Comparison of ENCODE assay signal across 8 mouse cellular contexts in genomic region chr14:13770686-13771085, GRCm38 (mm10).
A peak's percentile ranks its signal among the peaks of the same experiment; 100 is the strongest.
DNase-seq lines count a peak whose midpoint lies in the region; ATAC-seq and TF ChIP-seq lines count a peak whose summit lies in the region.

No protein-coding gene starts in this region.

- no peaks in the 10 kb centered on the region for H3K36me3 ChIP-seq in lung, embryonic 15.5 days
- no peaks in the 10 kb centered on the region for H3K36me3 ChIP-seq in forebrain, embryonic 14.5 days (ENCODE audit: control insufficient read depth, insufficient read depth, low read length)
- no peaks in the 10 kb centered on the region for H3K36me3 ChIP-seq in limb, embryonic 12.5 days
- no peaks in the 10 kb centered on the region for H3K36me3 ChIP-seq in kidney, adult 2 months (ENCODE audit: control insufficient read depth, insufficient read depth, low read length)

- intact Hi-C loops in gastrocnemius, adult 2 months (cut with DNase I) = no loop called here

- no peak overlapping the region for H3K4me2 ChIP-seq in lung, embryonic 15.5 days
- H3K4me2 ChIP-seq in forebrain, embryonic 14.5 days (ENCODE audit: low read length) = no peak overlapping the region
- H3K4me2 ChIP-seq in limb, embryonic 12.5 days = no peak overlapping the region

- TF ChIP-seq POLR2A in kidney, adult 2 months (IDR thresholded peaks at IDR 0.05; ENCODE audit: low read depth, low read length) = no peak

- no peaks in the 10 kb centered on the region for H3K9me3 ChIP-seq in lung, embryonic 15.5 days
- no peaks in the 10 kb centered on the region for H3K9me3 ChIP-seq in forebrain, embryonic 14.5 days (replicated peaks; ENCODE audit: control insufficient read depth, low read length)
- no peaks in the 10 kb centered on the region for H3K9me3 ChIP-seq in limb, embryonic 12.5 days

- DNase-seq in lung, postnatal 14 days = no peak
- DNase-seq in forebrain, embryonic 14.5 days (ENCODE audit: low spot score) = peak; percentile 80
- peak; percentile 16 for DNase-seq in right cerebral cortex, postnatal 25 days
- DNase-seq in gastrocnemius, adult 2 months = no peak
- DNase-seq in kidney, adult 2 months = no peak

- H3K9ac ChIP-seq in lung, embryonic 15.5 days = no peak overlapping the region
- H3K9ac ChIP-seq in forebrain, embryonic 14.5 days (ENCODE audit: low read length) = no peak overlapping the region
- H3K9ac ChIP-seq in limb, embryonic 12.5 days (replicated peaks) = no peak overlapping the region

- WGBS in lung, embryonic 15.5 days = 0% methylated on average over 1 of the region's 1 CpGs
- 0% methylated on average over 1 of the region's 1 CpGs for WGBS in forebrain, embryonic 14.5 days
- WGBS in limb, embryonic 12.5 days = 6% methylated on average over 1 of the region's 1 CpGs
- 0% methylated on average over 1 of the region's 1 CpGs for WGBS in kidney, adult 2 months

- no peak for TF ChIP-seq CTCF in gastrocnemius, adult 2 months (IDR thresholded peaks at IDR 0.05)
- TF ChIP-seq CTCF in kidney, adult 2 months (conservative IDR thresholded peaks at IDR 0.05; ENCODE audit: insufficient read depth, insufficient read length, low read depth, low read length) = no peak

- H3K27ac ChIP-seq in lung, embryonic 15.5 days = no peak overlapping the region
- peak overlapping the region; percentile 58; the same call in 1 of the 2 replicates for H3K27ac ChIP-seq in forebrain, embryonic 14.5 days (ENCODE audit: low read depth, low read length)
- H3K27ac ChIP-seq in limb, embryonic 12.5 days = peak overlapping the region; percentile 59
- no peak overlapping the region for H3K27ac ChIP-seq in gastrocnemius, adult 2 months
- no peak overlapping the region for H3K27ac ChIP-seq in kidney, adult 2 months (ENCODE audit: insufficient read depth, low read depth, low read length)

- no peaks in the 10 kb centered on the region for H3K27me3 ChIP-seq in lung, embryonic 15.5 days
- no peaks in the 10 kb centered on the region for H3K27me3 ChIP-seq in forebrain, embryonic 14.5 days (replicated peaks; ENCODE audit: control insufficient read depth, insufficient read depth, low read length)
- H3K27me3 ChIP-seq in limb, embryonic 12.5 days = no peaks in the 10 kb centered on the region
- H3K27me3 ChIP-seq in kidney, adult 2 months (replicated peaks; ENCODE audit: control insufficient read depth, insufficient read depth, low read length) = no peaks in the 10 kb centered on the region

- peaks cover 13% of the 10 kb centered on the region; the same call in 1 of the 2 replicates for H3K4me1 ChIP-seq in lung, embryonic 15.5 days
- H3K4me1 ChIP-seq in forebrain, embryonic 14.5 days (ENCODE audit: control insufficient read depth, insufficient read depth, low read length) = peaks cover 12% of the 10 kb centered on the region
- H3K4me1 ChIP-seq in limb, embryonic 12.5 days (replicated peaks) = peaks cover 13% of the 10 kb centered on the region
- H3K4me1 ChIP-seq in kidney, adult 2 months (ENCODE audit: control insufficient read depth, insufficient read depth, low read length) = no peaks in the 10 kb centered on the region

- no peak overlapping the region for H3K4me3 ChIP-seq in lung, embryonic 15.5 days
- no peak overlapping the region for H3K4me3 ChIP-seq in forebrain, embryonic 14.5 days (ENCODE audit: low read depth, low read length)
- H3K4me3 ChIP-seq in limb, embryonic 12.5 days (replicated peaks) = no peak overlapping the region
- H3K4me3 ChIP-seq in gastrocnemius, adult 2 months = no peak overlapping the region
- no peak overlapping the region for H3K4me3 ChIP-seq in kidney, adult 2 months (ENCODE audit: insufficient read depth, low read depth, low read length)

- ATAC-seq in lung, embryonic 15.5 days (ENCODE audit: borderline replicate concordance, extremely low read depth, low FRiP score, low TSS enrichment) = peak; percentile 65; the same call in 1 of the 2 replicates
- peak; percentile 95 for ATAC-seq in forebrain, embryonic 14.5 days
- peak; percentile 90 for ATAC-seq in limb, embryonic 12.5 days (ENCODE audit: insufficient number of reproducible peaks, insufficient read depth, low FRiP score, low TSS enrichment, low read depth)
- ATAC-seq in monocyte, adult 5-6 weeks (replicated peaks; ENCODE audit: insufficient number of reproducible peaks, low FRiP score, low TSS enrichment, poor library complexity, severe bottlenecking) = no peak

Comparison
In these comparisons a context has a peak if more than half of its experiments do, and no peak if none do; other contexts are left out.
1. H3K27ac ChIP-seq: peak in forebrain, embryonic 14.5 days (single experiment) and limb, embryonic 12.5 days (single experiment); none in lung, embryonic 15.5 days (single experiment), gastrocnemius, adult 2 months (single experiment) and kidney, adult 2 months (single experiment).
2. DNase-seq: peak in forebrain, embryonic 14.5 days (single experiment) and right cerebral cortex, postnatal 25 days (single experiment); none in lung, postnatal 14 days (single experiment), gastrocnemius, adult 2 months (single experiment) and kidney, adult 2 months (single experiment).